Mouse (Mus musculus) hindlimb bud, embryonic 11.5 days (tissue): ENCODE data around the gene Spopl.
"Not testable (repeated sequence)": the region's sequence is repeated elsewhere in the genome, so short reads cannot be mapped to it uniquely, and the experiment has no call there.

Experiments
- DNase-seq: peaks from one replicate; pipeline ENCODE4 v3.0.0-alpha.2; 2012; ENCODE audit warnings: low read depth, low spot score; ENCODE audit errors: extremely low spot score

Spopl gene

DNA sequence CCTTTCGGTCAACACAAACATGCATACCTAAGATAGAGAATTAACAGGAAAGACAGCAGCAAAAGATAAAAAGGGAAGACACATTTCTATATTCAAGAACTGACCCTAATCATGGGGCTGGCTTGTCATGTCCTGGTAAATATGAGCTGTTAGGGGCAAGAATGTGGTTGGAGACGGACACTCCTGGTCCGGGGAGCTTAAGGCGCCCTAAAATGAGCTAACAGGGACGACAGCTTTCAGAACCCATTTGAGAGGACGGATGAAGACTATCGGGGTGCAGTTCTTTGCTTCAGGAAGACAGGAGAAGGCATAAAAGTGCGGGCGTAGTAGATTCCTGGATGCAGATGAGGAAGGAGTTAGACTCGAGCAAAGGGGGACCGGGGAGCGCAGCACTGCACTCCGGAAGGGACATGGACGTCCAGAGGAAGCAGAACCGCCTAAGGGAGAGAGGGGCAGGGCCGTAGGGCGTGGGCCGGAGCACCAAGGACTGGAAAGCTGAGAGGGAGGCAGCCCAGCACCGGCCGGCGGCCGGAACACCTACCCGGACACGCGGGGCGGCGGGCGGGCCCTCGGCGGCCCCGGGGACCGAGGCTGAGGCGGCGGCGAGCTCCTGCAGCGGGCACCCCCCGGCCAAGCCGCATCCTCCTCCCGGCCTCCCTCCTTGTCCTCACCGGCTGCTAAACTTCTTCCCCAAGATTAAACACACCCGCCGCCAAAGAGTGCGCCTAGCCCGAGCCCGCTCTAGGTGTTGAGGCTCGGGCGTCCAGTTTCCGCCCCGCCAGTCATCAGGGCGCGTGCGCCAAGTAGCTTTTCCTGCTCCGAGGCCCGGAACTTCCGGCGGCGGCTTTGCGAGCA, at the start of gene Spopl:
Gene Spopl, minus strand, starts transcription at position 805 of the 855 bp plus-strand sequence.
- peak; percentile 14 for DNase-seq

DNA sequence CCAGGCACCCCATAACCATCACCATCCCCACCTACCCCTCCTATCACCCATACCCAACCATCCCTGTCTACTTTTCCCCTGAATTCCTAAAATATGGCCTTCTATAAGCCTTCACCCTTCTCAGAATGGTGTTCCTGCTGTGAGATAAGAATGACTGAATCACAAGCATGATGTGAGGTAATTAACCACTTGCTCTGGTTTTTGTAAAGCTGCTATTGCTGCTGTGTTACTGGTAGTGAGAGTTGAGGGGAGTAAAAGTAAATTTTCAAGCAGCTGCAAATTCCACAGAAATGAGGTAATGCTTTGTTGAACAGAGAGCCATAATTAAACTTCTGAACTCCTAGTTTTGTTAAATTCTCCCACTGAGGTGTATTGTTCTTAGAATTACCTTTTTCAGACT, 48.2 kb upstream of the Spopl start:
- no peak for DNase-seq

DNA sequence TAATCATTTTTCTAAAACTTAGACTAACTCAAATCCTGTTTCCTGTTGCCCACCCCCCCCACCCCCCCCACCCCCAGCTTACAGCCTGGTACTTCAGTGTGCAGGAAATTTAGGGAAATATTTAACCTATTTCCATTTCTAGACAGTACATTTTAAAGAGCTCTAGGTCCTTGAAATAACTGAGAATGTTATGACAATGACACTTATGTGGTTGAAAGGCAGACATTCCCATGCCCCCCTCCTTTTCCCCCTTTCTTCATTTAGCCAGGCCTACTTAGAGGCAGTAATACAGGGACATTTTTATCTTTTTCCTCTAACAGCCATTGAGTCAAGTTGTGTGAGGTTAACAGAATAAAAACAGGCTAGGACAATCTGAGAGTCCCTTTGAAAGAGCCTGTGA, 46.1 kb upstream of the Spopl start:
- no peak for DNase-seq

DNA sequence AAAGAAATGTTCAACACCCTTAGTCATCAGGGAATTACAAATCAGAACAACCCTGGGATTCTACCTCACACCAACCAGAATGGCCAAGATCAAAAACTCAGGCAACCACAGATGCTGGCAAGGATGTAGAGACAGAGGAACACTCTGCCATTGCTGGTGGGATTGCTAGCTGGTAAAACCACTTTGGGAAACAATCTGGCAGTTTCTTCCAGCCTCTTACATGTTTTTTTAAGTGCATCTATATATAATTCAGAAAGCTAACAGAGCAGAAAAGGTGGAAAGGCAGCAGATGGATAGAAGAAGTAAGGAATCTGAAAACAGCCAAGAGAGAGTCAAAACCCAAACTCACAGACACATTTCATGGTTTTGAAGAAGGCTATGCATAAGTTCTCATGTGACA, 33.5 kb upstream of the Spopl start:
- no peak for DNase-seq

DNA sequence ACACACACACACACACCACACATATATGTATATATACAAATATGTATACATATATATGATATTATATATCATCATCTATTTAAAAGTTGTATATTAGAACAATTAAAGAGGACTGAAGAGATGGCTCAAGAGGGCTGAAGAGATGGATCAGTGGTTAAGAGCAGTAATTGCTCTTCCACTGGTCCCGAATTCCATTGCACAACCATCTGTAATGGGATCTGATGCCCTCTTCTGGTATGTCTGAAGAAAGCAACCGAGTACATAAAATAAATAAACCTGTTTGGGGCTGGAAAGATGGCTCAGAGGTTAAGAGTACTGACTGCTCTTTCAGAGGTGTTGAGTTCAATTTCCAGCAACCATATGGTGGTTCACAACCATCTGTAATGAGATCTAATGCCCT, 16.9 kb upstream of the Spopl start:
- DNase-seq, result no peak

DNA sequence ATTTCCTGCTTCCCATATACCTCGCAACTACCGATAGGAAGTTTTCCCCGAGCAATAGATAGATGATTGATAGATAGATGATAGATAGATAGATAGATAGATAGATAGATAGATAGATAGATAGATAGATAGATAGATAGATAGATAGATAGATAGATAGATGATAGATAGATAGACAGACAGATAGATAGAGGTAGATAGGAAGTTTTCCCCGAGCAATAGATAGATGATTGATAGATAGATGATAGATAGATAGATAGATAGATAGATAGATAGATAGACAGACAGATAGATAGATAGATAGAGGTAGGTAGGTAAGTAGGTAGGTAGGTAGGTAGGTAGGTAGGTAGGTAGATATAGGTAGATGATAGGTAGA, 239 bp upstream of the Spopl start:
- DNase-seq, result not testable (repeated sequence)

DNA sequence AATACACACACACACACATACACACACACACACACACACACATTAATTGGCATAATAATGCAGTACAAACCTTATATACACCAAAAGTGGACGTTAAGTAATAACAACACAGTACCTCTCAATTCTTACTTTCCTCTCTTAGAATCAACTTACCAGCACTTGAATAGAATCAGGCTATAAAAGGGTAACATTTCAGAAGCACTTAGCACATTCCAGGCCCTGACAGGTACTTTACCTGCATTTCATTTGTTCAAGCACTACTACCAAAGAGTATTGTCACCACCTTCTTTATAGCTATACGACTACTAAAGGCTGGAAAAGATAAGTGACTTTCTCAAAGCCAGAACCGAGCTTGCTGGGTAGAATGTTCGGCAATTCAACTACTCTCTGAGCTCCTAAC, 1.3 kb downstream of the Spopl start:
- DNase-seq, result no peak

DNA sequence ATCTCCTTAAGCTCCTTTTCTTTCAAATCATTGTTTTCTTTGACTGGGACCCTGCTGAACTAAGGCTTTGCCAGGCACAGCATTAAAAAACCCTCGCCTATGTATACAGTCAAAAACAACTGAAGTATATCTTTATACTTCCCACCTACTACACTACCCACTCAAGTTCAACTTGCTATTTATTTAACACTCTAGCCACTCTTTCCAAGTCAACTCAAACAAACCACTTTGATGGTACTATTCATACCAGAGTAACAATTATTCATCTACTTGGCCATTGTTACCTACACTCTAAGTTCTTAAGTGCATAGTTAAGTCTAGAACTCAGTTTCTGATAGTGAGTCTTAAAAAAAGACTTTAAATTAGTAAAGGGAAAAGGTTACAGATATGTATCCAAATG, 3.1 kb downstream of the Spopl start:
- DNase-seq, result no peak

DNA sequence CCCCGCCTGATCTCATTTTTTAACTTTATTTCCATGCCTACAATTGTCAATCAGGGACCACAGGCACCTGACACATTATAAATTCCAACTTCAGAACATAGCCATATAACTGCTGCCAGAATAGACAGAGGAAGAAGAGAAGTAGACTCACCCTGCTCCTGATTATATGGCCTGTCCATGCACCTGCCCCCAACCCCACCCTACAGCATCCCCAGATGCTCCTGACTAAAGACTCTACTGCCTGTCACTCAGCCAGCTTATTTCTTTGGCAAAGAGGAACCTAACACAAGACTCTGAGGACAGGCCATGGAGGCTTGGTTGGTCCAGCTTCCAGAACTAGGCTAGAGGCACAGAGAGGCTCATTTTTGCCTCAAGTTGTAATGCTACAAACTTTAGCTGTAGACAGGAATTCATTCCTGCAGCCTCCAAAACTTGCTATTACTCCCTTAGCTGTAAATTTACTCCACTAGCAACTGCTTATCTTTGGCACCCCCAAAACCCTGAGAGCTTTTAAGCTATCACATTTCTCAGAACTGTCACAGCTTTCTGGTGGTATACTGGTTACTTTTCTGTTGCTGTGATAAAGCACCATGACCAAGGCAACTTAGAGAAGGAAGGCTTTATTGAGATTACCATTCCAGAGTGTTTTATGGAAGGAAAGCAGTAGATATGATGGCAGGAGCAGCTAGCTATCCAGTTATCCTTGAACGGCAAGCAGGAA, 6.7 kb downstream of the Spopl start:
- no peak for DNase-seq

DNA sequence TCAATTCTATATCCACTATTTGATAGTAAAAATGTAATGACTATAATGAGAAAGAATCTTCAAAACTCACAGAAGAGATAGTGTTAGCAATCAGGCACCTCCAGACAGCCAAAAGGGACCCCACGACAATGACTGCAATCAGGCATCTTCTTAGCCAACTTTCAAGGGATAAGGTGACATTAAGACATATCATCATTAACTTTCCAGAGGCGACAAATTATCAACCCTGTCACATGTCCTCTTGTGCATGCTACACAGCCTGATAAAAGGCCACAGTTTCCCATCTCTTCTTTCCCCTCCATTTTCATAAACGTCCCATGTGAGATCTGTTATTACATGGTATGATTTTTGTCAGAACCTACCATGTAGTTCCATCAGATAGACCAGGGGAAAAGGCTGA, 9.0 kb downstream of the Spopl start:
- no peak for DNase-seq

DNA sequence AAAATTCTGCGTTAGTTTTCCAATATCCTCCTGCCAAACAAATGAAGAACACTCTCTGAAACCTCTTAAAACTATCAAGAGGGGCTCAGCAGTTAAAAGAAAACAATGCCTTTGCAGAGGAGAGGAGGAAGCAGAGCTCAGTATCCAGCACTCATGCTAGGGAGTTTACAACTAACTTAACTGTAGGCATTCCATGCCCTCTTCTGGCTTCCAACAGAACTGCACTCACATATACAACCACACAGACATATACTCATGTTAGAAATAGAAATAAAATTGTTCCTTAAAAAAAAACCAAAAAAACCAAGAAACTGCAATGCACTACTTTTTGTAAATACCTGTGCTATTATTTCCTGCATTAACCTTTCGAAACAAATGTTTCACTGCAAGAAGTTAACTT, 12.7 kb downstream of the Spopl start:
- DNase-seq, result no peak

DNA sequence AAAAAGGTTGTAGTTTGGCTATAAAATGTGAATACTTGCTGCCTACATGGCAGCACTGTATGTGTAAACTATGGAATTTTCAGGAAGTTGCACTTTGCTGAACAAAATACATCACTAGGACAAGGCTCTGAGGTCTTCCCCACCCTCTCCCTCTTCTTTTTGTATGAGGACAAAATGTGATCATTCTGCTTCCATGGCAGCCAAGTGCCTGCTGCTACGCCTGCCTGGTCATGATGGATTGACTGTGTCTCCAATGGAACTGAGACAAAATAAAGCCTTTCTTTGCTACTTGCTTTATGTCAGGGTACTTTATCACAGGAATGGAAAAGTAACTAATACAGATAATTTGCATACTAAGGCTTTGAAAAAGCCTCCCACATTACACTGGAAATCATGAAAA, 20.7 kb downstream of the Spopl start:
- DNase-seq, result no peak

DNA sequence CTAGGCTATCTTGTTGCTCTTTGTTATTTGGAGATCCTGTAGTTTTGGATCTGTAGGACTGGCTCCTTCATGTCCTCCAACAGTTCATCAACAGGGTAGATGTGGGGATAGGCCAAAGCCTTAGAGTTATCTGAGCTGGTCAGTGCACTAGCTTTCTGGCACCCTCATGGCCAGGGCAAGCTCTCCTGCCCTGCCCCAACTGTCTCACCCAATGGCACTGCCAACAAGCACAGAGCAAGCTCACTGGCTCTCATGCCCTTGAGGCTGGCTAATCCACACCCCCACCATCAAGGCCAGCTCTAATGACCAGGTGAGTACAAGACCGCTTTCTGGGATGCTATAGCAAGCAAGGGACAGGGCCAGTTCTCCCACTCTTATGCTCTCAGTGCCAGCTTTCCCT, 24.7 kb downstream of the Spopl start:
- no peak for DNase-seq

DNA sequence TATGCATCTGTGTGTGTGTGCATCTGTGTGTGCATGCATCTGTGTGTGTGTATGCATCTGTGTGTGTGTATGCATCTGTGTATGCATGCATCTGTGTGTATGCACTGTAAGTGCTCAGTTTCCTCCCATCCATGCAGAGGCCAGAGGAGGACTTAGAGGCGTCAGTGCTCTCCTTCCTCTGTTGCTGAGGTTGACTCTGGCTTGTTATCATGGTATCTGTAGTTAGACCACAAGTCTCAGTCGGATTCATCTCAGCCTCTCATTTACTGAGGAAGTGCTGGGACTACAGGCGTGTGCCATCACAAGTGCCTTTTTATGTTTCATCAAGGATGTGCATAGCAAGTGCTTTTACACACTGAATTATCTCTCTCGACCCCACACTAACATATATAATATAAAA, 31.9 kb downstream of the Spopl start:
- no peak for DNase-seq

DNA sequence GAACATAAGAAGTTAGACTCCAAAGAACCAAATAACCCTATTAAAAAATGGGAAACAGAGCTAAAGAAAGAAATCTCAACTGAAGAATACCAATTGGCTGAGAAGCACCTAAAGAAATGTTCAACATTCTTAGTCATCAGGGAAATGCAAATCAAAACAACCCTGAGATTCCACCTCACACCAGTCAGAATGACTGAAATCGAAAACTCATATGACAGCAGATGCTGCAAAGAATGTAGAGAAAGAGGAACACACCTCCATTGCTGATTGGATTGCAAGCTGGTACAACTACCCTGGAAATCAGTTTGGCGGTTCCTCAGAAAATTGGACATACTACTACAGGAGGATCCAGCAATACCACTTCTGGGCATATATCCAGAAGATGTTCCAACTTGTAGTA, 44.2 kb downstream of the Spopl start:
- DNase-seq, result not testable (repeated sequence)

DNA sequence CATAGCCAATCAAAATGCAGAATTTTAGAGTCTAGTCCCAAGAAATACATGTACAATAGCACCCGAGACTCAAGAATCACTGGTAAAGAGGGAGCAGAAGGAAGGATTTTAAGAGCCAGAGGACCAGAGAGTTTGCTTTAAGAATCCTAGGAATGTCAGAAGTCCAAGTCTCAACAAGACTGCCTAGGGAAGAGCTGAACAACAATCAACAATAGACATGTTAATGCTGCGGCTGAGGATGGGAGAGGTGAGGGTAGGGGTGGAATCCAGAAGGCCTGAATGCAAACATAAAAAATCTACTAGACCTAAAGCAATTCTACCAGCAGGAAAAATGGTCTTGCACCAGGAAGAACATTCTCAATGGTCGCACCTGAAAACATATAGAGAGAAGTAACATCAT, 66.8 kb downstream of the Spopl start:
- DNase-seq, result no peak

DNA sequence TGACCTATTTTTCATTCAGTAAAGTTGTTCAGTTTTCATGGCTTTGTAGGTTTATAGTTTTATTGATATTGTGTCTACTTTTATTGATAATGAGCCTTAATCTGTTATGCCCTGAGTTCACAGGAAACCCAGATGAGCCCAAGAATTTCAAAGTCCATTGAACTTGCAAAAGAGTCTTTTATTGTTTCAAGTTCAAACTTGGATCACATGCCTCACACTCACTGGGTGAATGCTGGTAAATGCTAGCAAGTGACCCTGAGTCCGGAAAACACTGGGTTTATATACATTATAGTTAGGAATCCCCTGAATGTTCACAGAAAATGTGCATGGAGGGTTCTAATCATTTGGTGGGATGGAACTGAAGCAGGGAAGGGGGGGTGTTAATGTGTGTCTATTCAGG, 90.2 kb downstream of the Spopl start:
- DNase-seq, result no peak

DNA sequence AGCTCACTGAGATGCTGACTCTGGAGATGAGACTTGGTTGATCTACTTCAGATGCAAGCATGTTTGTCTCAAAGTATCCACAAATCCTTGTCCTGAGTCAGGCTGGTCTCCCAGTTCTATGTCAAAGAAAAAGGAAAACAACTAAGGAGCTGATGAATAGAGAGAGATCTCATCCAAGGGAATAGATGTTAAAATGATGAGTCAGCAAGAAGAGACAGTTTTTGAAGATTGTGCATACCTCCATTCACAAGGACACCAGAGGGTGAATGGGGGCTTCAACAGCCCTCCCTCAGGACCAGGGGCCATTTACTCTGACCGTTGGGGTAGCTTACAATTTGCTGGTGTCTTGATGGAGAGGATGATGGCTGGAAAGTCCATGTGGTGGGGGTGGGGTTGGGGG, 104.4 kb downstream of the Spopl start:
- no peak for DNase-seq

DNA sequence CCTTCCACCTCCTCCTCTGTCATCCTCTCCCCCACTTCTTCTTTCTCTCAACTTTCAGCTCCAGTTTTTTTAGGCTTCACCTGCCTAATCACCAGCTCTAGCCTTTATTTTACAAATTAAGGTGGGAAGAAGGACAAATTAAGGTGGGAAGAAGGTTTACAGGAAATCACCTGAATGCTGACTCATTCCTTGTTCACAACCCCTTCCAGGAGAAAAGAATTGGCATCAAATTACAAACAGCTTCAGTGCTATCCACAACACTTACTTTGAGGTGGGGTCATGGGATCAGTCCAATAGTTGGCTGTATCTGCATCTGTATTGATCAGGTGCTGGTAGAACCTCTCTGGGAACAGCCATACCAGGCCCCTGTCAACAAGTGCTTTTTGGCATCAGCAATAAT, 114.5 kb downstream of the Spopl start:
- no peak for DNase-seq
